Mouse (Mus musculus) CD8-positive naive resting alpha-beta T cell, adult 57 days (primary cell): ENCODE results near the gene Nop58. TPM values are rescaled to one million over a fixed set of nuclear protein-coding genes. Genes with fewer than 3 reads are reported as not detected.

Experiments used
- total RNA-seq: library from RNA; stranded (reverse); gene quantifications from one replicate; pipeline ENCODE4 v1.2.4, GENCODE M21; 2023

The Nop58 gene
- 182 TPM for total RNA-seq

DNA sequence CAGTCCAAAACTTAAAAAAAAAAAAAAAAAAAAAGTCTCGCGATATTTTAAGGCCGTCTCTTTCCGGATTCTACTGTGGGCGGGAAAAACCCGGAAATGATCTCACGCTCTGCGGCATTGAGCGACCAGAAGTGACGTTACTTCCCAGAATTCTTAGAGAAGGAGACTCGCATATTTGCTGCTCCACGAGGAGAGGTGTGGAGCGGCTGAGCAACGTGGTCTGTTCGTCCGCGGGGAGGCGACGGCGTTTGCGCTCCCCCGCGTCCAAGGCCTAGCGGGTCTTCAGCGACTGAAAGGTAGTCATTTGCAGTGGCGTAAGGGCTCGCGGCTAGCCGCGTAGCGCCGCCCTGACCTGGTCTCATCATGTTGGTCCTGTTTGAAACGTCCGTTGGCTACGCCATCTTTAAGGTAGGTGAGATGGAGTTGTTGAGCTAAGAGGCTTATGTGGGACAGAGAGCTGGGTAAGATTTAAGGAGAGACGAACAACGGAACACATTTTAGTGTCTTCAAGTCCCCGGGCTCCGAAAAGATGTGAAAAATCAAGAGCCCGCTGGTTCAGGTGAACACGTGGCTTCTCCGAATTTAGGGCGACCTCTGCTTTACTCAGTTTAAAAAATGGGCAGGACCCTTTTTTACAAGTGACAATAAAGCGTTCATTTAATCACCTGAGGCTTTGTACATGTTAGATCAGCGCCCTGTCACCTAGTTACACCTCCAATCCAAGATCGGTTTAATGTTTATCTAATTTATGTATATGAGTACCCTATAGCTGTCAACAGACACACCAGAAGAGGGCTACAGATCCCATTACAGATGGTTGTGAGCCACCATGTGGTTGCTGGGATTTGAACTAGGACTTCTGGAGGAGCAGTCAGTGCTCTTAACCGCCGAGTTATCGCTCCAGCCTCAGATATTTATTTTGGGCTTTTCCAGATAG is at the start of gene Nop58:
TSS of gene Nop58 (plus strand) at position 153 of the 937 bp plus-strand sequence.

DNA sequence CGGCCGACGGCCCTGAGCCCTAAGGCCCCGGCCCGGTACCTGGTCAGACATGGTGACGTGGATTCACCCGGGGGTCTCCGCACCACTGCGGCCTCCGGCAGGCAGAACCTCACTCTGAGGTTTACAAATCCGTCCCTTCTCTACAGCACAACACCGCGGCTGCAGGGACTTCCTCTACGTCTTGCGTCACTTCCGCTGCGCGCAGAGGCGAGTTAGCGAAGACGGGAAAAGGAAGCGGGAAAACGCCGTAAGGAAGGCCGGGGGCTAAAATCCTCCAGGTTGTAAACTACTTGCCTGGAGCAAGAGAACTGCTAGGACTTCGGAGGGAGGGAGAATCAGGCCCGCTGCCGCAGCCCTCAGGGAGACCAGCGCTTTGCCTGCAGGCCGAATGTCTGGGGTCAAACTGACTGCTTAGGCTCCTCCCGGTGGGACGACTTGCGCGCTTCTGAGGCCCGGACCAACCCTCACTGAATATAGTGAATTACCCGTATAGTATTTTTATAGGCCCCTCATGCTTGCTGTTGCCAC is 14.1 kb upstream of the Nop58 start, which contains the start of gene Sumo1:
TSS of gene Sumo1 (minus strand) at position 194 of the 528 bp plus-strand sequence.

DNA sequence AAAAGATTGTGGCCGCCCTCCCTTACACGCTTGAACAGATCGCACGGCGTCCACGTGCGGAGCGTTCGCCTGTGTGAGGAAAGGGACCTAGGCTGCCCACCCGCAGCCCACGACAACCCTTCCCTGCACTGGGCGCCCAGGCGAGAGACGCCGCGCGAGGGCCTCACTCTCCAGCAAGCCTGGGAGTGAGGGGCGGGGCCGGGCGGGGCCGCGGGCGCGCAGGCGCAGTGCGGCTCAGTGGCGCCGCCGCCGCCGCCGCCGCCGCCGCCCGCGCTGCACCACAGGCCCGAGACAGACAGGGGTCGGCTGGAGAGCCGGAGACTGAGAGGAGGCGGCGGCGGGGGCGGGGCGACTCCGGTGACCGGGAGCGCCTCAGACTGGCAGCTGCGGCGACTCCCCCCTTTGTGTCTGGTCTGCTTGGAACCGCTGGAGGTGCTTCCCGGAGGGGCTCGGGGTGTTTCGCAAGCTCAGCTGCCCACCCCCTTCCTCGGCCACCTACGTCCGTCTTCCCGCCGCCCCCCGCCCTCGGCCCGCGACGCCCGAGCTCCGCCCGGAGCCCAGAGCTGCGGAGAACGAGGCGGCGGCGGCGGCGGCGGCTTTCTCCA is 78.5 kb downstream of the Nop58 start, which contains the start of gene Bmpr2:
TSS of gene Bmpr2 (plus strand) at position 237 of the 605 bp plus-strand sequence.

Other genes starting within 250 kb of the Nop58 start
- gene Fzd7, start 202.5 kb upstream of the Nop58 start, total RNA-seq = 0.73 TPM
- gene Gm973, start 168.7 kb upstream of the Nop58 start, total RNA-seq = not detected
- 87.9 TPM for gene Sumo1, start 14.1 kb upstream of the Nop58 start, total RNA-seq
- 3.0 TPM for gene Bmpr2, start 78.4 kb downstream of the Nop58 start, total RNA-seq
- gene Fam117b, start 228.0 kb downstream of the Nop58 start, total RNA-seq = 58.4 TPM